Mouse (Mus musculus) stomach, postnatal 0 days (tissue): ENCODE measurements around the gene Olfr611. TPM values are rescaled to one million over a fixed set of nuclear protein-coding genes. Genes with fewer than 3 reads are reported as not detected.
"Not testable (repeated sequence)": the region's sequence is repeated elsewhere in the genome, so short reads cannot be mapped to it uniquely, and the experiment has no call there.

Experiments
- ATAC-seq: fragments of 200-750 bp; cut with Nextera tagmentation; 2 replicates; pipeline ENCODE4 v1.8.0; 2017; ENCODE audit not compliant: low FRiP score, low TSS enrichment
- DNase-seq: peaks from one replicate; pipeline ENCODE4 v3.0.0-alpha.2; 2016; ENCODE audit warnings: low spot score
- H3K27ac ChIP-seq: fragments of 300-500 bp; sonication (generic); replicated peaks from 2 replicates; pipeline ENCODE4 v1.5.1; 2014; ENCODE audit warnings: mild to moderate bottlenecking, control low read depth
- H3K27me3 ChIP-seq: fragments of 300-500 bp; sonication (generic); 2 replicates; pipeline ENCODE4 v1.6.1; 2014; ENCODE audit warnings: low read length; ENCODE audit not compliant: control insufficient read depth, insufficient read depth
- H3K36me3 ChIP-seq: fragments of 300-500 bp; sonication (generic); 2 replicates; pipeline ENCODE4 v1.6.1; 2014; ENCODE audit warnings: low read length, mixed read lengths; ENCODE audit not compliant: control insufficient read depth, insufficient read depth
- H3K4me1 ChIP-seq: fragments of 300-500 bp; sonication (generic); replicated peaks from 2 replicates; pipeline ENCODE4 v1.6.1; 2014; ENCODE audit warnings: antibody characterized with exemption; ENCODE audit not compliant: control insufficient read depth, insufficient read depth
- H3K4me2 ChIP-seq: fragments of 300-500 bp; sonication (generic); replicated peaks from 2 replicates; pipeline ENCODE4 v1.6.1; 2014; ENCODE audit warnings: low read depth, mild to moderate bottlenecking, control low read depth, moderate library complexity
- H3K4me3 ChIP-seq: fragments of 300-500 bp; sonication (generic); 2 replicates; pipeline ENCODE4 v1.5.1; 2014; ENCODE audit warnings: low read depth, low read length, control low read depth
- H3K9ac ChIP-seq: fragments of 300-500 bp; sonication (generic); 2 replicates; pipeline ENCODE4 v1.6.1; 2014; ENCODE audit warnings: mild to moderate bottlenecking, low read length, control low read depth, mixed read lengths
- H3K9me3 ChIP-seq: fragments of 300-500 bp; sonication (generic); 2 replicates; pipeline ENCODE4 v1.6.1; 2016; ENCODE audit warnings: low read length; ENCODE audit not compliant: control insufficient read depth
- CTCF ChIP-seq: IDR thresholded peaks from 2 replicates; pipeline ENCODE4 v1.5.1; 2016; ENCODE audit warnings: antibody characterized with exemption, low read depth, mild to moderate bottlenecking, moderate library complexity
- EP300 ChIP-seq: optimal IDR thresholded peaks from 2 replicates; pipeline ENCODE3; 2016; ENCODE audit warnings: antibody characterized with exemption
- WGBS: fragments of 180-500 bp; shearing (Covaris S2); extraction: QIAGEN DNeasy Blood & Tissue Kit; methylation state at CpG from one replicate; pipeline ENCODE4 v1.1.7; 2014; 5-methylcytosine and 5-hydroxymethylcytosine counted together
- polyA plus RNA-seq: library from polyadenylated mRNA; unstranded; fragments of >200 nt; fragmentation: Nextera tagmentation; extraction: Ambion mirVana; gene quantifications from 2 replicates; pipeline ENCODE4 v1.2.1, GENCODE M21; 2015

Gene Olfr611
- not detected in 2 replicates for polyA plus RNA-seq

- 64% methylated on average over 1 of the region's 1 CpGs for WGBS
- not testable (repeated sequence) for ATAC-seq, H3K27ac ChIP-seq
Observed at GRCm38 (mm10) chr7:103520746-103521145, at the start of gene Olfr611. Gene Olfr611, minus strand, starts transcription at chr7:103520846.

DNA sequence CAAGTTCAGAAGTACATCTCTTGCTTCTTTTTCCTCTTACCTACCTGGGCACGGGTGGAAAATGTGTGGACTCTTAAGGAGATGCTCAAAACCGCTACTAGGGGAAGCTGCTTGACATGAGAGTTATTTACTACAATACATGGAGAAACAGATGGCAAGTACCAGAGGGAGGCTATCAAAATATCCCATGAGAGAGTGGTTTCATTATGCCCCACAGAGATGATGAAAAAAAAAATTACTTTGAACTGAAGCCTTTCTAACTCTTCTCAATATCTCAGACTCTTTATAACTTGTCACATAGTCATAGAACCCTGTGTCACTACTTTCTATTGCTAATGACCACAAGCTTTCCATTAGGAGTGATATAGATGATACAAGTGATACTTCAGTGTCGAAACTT is 48.4 kb upstream of the Olfr611 start, which contains the start of gene Olfr616:
Gene Olfr616 (minus strand): TSS at position 101 of the 400 bp plus-strand sequence.
- H3K9ac ChIP-seq, result no peak within 1 kb of the TSS
- H3K4me1 ChIP-seq, result no peaks in the 10 kb centered on the region
- 80% methylated on average over 3 of the region's 3 CpGs for WGBS
- H3K4me2 ChIP-seq, result no peak within 1 kb of the TSS
- H3K27ac ChIP-seq, result no peak within 1 kb of the TSS
- no peaks in the 10 kb centered on the region for H3K27me3 ChIP-seq
- no peaks in the 10 kb centered on the region for H3K36me3 ChIP-seq
- TF ChIP-seq EP300 (no peak), CTCF (no peak)
- H3K9me3 ChIP-seq, result no peaks in the 10 kb centered on the region
- H3K4me3 ChIP-seq, result no peak within 1 kb of the TSS
- DNase-seq (no peak), ATAC-seq (no peak)

More at GRCm38 (mm10) chr7:103520746-103521145, at the start of gene Olfr611:
- not testable (repeated sequence) for H3K4me2 ChIP-seq, H3K27me3 ChIP-seq, H3K4me3 ChIP-seq, H3K4me1 ChIP-seq, H3K9me3 ChIP-seq, DNase-seq, H3K9ac ChIP-seq, H3K36me3 ChIP-seq

- DNase-seq, result no peak
- TF ChIP-seq EP300, result no peak
- TF ChIP-seq CTCF, result no peak
- Histone ChIP-seq H3K27me3 (no peaks in the 10 kb centered on the region), H3K9me3 (no peaks in the 10 kb centered on the region), H3K4me1 (no peaks in the 10 kb centered on the region), H3K4me2 (no peak within 1 kb of the TSS), H3K4me3 (no peak within 1 kb of the TSS), H3K9ac (no peak within 1 kb of the TSS), H3K36me3 (no peaks in the 10 kb centered on the region), H3K27ac (no peak within 1 kb of the TSS)
- WGBS, result 66% methylated on average over 2 of the region's 2 CpGs
- ATAC-seq, result no peak
Observed at GRCm38 (mm10) chr7:103555779-103556178, 35.1 kb upstream of the Olfr611 start, which contains the start of gene Olfr615. Gene Olfr615, plus strand, starts transcription at chr7:103556079.

DNA sequence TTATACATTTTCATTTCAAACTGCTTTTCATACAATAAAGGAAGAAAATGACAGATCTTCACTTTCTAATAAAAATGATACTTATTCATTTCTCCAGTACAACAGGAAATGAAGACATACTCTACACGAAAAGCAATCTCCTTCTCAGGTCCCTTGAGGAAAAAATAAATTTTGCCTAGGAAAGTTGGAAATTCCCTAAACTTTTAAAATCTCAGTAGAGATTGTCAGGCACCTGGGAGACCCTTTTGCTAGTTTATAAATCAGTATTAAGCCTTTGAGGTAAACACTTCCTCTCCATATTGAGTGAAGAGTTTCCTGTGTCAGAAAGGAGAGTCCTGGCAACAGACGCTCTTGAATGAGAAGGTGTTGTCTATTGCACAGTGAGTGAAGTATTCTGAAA is 27.1 kb upstream of the Olfr611 start, which contains the start of gene Olfr613:
Gene Olfr613 (plus strand): TSS at position 301 of the 400 bp plus-strand sequence.
- H3K4me2 ChIP-seq, result no peak within 1 kb of the TSS
- H3K4me1 ChIP-seq, result no peaks in the 10 kb centered on the region
- no peaks in the 10 kb centered on the region for H3K36me3 ChIP-seq
- no peaks in the 10 kb centered on the region for H3K9me3 ChIP-seq
- H3K27me3 ChIP-seq, result no peaks in the 10 kb centered on the region
- H3K4me3 ChIP-seq, result no peak within 1 kb of the TSS
- WGBS, result 55% methylated on average over 2 of the region's 2 CpGs
- H3K27ac ChIP-seq, result no peak within 1 kb of the TSS
- TF ChIP-seq EP300, result no peak
- no peak for TF ChIP-seq CTCF
- DNase-seq (no peak), ATAC-seq (no peak)
- no peak within 1 kb of the TSS for H3K9ac ChIP-seq

DNA sequence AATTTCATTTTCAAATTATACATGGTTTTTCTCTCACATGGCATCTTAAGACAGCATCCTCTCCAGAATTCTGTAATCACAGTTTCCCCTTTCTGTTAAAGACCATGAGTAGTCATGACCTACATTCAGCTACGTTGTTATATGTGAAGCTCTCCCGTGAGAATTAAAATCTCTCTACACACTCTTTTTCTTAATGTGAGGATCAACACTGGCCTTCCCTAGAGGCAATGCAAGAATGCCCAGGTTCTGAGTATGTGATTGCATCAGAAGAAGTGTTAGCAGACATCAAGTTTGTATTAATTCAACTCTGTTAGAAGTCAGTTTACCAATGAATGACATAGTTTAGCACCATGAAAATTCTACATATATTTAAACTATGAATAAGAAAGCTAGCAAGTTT is 22.0 kb upstream of the Olfr611 start, which contains the start of gene Olfr612:
Gene Olfr612 (minus strand): TSS at position 101 of the 400 bp plus-strand sequence.
- not testable (repeated sequence) for H3K4me2 ChIP-seq, H3K27ac ChIP-seq, H3K27me3 ChIP-seq, H3K36me3 ChIP-seq, H3K9ac ChIP-seq, ATAC-seq, H3K4me3 ChIP-seq, H3K4me1 ChIP-seq, H3K9me3 ChIP-seq, DNase-seq
- 78% methylated on average over 2 of the region's 2 CpGs for WGBS

- Histone ChIP-seq H3K9ac (no peak within 1 kb of the TSS), H3K27ac (no peak within 1 kb of the TSS), H3K36me3 (no peaks in the 10 kb centered on the region), H3K4me2 (no peak within 1 kb of the TSS), H3K4me3 (no peak within 1 kb of the TSS), H3K4me1 (no peaks in the 10 kb centered on the region), H3K9me3 (no peaks in the 10 kb centered on the region), H3K27me3 (no peaks in the 10 kb centered on the region)
- TF ChIP-seq CTCF (no peak), EP300 (no peak)
- ATAC-seq, result no peak
- DNase-seq, result no peak
- 84% methylated on average over 2 of the region's 2 CpGs for WGBS
Observed at GRCm38 (mm10) chr7:103512022-103512421, 8.6 kb downstream of the Olfr611 start, which contains the start of gene Olfr610. Gene Olfr610, minus strand, starts transcription at chr7:103512122.
